Mouse (Mus musculus): Measurements from ENCODE around the gene Lyrm1. TPM values are rescaled to one million over a fixed set of nuclear protein-coding genes. Genes with fewer than 3 reads are reported as not detected.

Lyrm1 gene
- polyA plus RNA-seq, 1 experiment from 2014 or later: 18.5 TPM

DNA sequence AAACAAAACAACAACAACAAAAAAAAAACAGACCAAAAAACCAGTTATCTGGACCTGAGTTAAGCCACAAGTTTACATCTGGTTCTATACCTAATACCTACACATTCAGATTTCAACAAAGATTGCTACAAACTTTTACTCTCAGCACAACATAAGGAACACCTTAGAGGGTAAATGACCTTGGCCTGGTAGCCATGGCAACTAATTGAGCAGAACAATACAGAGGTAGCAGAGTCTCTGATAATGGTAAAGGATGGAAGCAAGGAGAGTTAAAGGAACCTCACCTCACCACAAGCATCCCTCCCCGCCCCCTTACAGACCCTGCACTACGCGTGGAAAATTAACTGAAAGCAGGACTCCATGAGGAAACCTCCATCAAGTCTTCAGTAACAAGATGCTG, 35.5 kb upstream of the Lyrm1 start:
- DNase-seq (ENCODE audit: low spot score) (no peak), ATAC-seq (no peak)
- Histone ChIP-seq H3K36me3 (ENCODE audit: control insufficient read depth, insufficient read depth, low read length) (peaks cover 21% of the 10 kb centered on the region), H3K27ac (ENCODE audit: low read depth, low read length) (no peak overlapping the region), H3K9me3 (replicated peaks; ENCODE audit: control insufficient read depth, low read length) (no peaks in the 10 kb centered on the region), H3K27me3 (replicated peaks; ENCODE audit: control insufficient read depth, insufficient read depth, low read length) (no peaks in the 10 kb centered on the region), H3K4me1 (ENCODE audit: control insufficient read depth, insufficient read depth, low read length) (peaks cover 9% of the 10 kb centered on the region), H3K4me2 (ENCODE audit: low read length) (no peak overlapping the region), H3K4me3 (ENCODE audit: low read depth, low read length) (no peak overlapping the region), H3K9ac (ENCODE audit: low read length) (no peak overlapping the region)
- 90% methylated on average over 3 of the region's 3 CpGs for WGBS

DNA sequence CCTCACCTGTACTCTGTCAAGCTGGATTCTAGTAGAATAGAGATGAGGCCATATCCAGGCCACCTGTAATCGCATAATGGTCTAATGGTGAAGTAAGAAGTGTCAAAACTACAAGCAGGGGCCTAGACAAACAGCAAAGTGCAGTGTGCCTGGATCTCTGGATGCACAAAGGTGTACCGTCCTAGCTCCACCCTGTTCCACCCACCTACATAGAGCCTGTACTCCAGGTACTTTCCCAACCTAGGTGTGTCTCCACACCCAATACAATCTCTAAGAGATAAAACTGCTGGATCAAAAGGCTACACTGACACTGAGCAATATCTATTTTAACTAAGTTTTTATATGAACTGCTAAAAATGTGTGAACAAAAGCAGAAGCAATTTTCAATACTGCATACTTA, 35.1 kb upstream of the Lyrm1 start:
- no peak overlapping the region for H3K4me3 ChIP-seq (ENCODE audit: low read depth, low read length)
- no peak overlapping the region for H3K9ac ChIP-seq (ENCODE audit: low read length)
- ATAC-seq (no peak), DNase-seq (ENCODE audit: low spot score) (no peak)
- H3K4me1 ChIP-seq (ENCODE audit: control insufficient read depth, insufficient read depth, low read length): peaks cover 9% of the 10 kb centered on the region
- no peaks in the 10 kb centered on the region for H3K27me3 ChIP-seq (replicated peaks; ENCODE audit: control insufficient read depth, insufficient read depth, low read length)
- 85% methylated on average over 2 of the region's 2 CpGs for WGBS
- H3K27ac ChIP-seq (ENCODE audit: low read depth, low read length): no peak overlapping the region
- peaks cover 21% of the 10 kb centered on the region for H3K36me3 ChIP-seq (ENCODE audit: control insufficient read depth, insufficient read depth, low read length)
- no peaks in the 10 kb centered on the region for H3K9me3 ChIP-seq (replicated peaks; ENCODE audit: control insufficient read depth, low read length)
- no peak overlapping the region for H3K4me2 ChIP-seq (ENCODE audit: low read length)

GRCm38 (mm10) chr7:119860971-119861334, 34.7 kb upstream of the Lyrm1 start:
- Histone ChIP-seq H3K4me2 (ENCODE audit: low read length) (no peak overlapping the region), H3K9ac (ENCODE audit: low read length) (no peak overlapping the region), H3K9me3 (replicated peaks; ENCODE audit: control insufficient read depth, low read length) (no peaks in the 10 kb centered on the region), H3K4me3 (ENCODE audit: low read depth, low read length) (no peak overlapping the region), H3K36me3 (ENCODE audit: control insufficient read depth, insufficient read depth, low read length) (peaks cover 21% of the 10 kb centered on the region), H3K27ac (ENCODE audit: low read depth, low read length) (no peak overlapping the region), H3K27me3 (replicated peaks; ENCODE audit: control insufficient read depth, insufficient read depth, low read length) (no peaks in the 10 kb centered on the region), H3K4me1 (ENCODE audit: control insufficient read depth, insufficient read depth, low read length) (peaks cover 9% of the 10 kb centered on the region)
- ATAC-seq: no peak
- DNase-seq (ENCODE audit: low spot score): no peak

GRCm38 (mm10) chr7:119861335-119862091, 34.1 kb upstream of the Lyrm1 start:
- H3K4me3 ChIP-seq (ENCODE audit: low read depth, low read length): no peak overlapping the region
- no peaks in the 10 kb centered on the region for H3K9me3 ChIP-seq (replicated peaks; ENCODE audit: control insufficient read depth, low read length)
- ATAC-seq (peak; percentile 86), DNase-seq (ENCODE audit: low spot score) (peak; percentile 67)
- H3K27me3 ChIP-seq (replicated peaks; ENCODE audit: control insufficient read depth, insufficient read depth, low read length): no peaks in the 10 kb centered on the region
- H3K4me1 ChIP-seq (ENCODE audit: control insufficient read depth, insufficient read depth, low read length): peaks cover 9% of the 10 kb centered on the region
- H3K27ac ChIP-seq (ENCODE audit: low read depth, low read length): peak overlapping the region; percentile 70
- no peak overlapping the region; the same call in 1 of the 2 replicates for H3K4me2 ChIP-seq (ENCODE audit: low read length)
- WGBS: 22% methylated on average over 6 of the region's 6 CpGs
- H3K36me3 ChIP-seq (ENCODE audit: control insufficient read depth, insufficient read depth, low read length): peaks cover 21% of the 10 kb centered on the region
- peak overlapping the region; percentile 46 for H3K9ac ChIP-seq (ENCODE audit: low read length)

- Histone ChIP-seq H3K27ac (ENCODE audit: low read depth, low read length) (peak overlapping the region; percentile 70), H3K4me1 (ENCODE audit: control insufficient read depth, insufficient read depth, low read length) (peaks cover 9% of the 10 kb centered on the region), H3K36me3 (ENCODE audit: control insufficient read depth, insufficient read depth, low read length) (peaks cover 17% of the 10 kb centered on the region), H3K4me3 (ENCODE audit: low read depth, low read length) (no peak overlapping the region), H3K27me3 (replicated peaks; ENCODE audit: control insufficient read depth, insufficient read depth, low read length) (no peaks in the 10 kb centered on the region), H3K9me3 (replicated peaks; ENCODE audit: control insufficient read depth, low read length) (no peaks in the 10 kb centered on the region), H3K4me2 (ENCODE audit: low read length) (no peak overlapping the region), H3K9ac (ENCODE audit: low read length) (no peak overlapping the region; the same call in 1 of the 2 replicates)
- DNase-seq (ENCODE audit: low spot score): peak; percentile 45
- 20% methylated on average over 1 of the region's 1 CpGs for WGBS
- ATAC-seq: peak; percentile 41
Observed at GRCm38 (mm10) chr7:119862167-119862566, 33.5 kb upstream of the Lyrm1 start.

- no peak overlapping the region for H3K4me2 ChIP-seq (ENCODE audit: low read length)
- WGBS: 92% methylated on average over 5 of the region's 5 CpGs
- no peaks in the 10 kb centered on the region for H3K27me3 ChIP-seq (replicated peaks; ENCODE audit: control insufficient read depth, insufficient read depth, low read length)
- no peaks in the 10 kb centered on the region for H3K9me3 ChIP-seq (replicated peaks; ENCODE audit: control insufficient read depth, low read length)
- peaks cover under 1% of the 10 kb centered on the region; the same call in 1 of the 2 replicates for H3K36me3 ChIP-seq (ENCODE audit: control insufficient read depth, insufficient read depth, low read length)
- no peak overlapping the region for H3K27ac ChIP-seq (ENCODE audit: low read depth, low read length)
- H3K4me3 ChIP-seq (ENCODE audit: low read depth, low read length): no peak overlapping the region
- H3K4me1 ChIP-seq (ENCODE audit: control insufficient read depth, insufficient read depth, low read length): peaks cover 9% of the 10 kb centered on the region
- no peak overlapping the region for H3K9ac ChIP-seq (ENCODE audit: low read length)
- DNase-seq (ENCODE audit: low spot score) (no peak), ATAC-seq (no peak)
Observed at GRCm38 (mm10) chr7:119864500-119864899, 31.2 kb upstream of the Lyrm1 start.

- ATAC-seq: no peak
- H3K9ac ChIP-seq (ENCODE audit: low read length): no peak overlapping the region
- no peak overlapping the region for H3K4me2 ChIP-seq (ENCODE audit: low read length)
- peaks cover 9% of the 10 kb centered on the region for H3K4me1 ChIP-seq (ENCODE audit: control insufficient read depth, insufficient read depth, low read length)
- no peak for DNase-seq (ENCODE audit: low spot score)
- no peak overlapping the region for H3K4me3 ChIP-seq (ENCODE audit: low read depth, low read length)
- no peaks in the 10 kb centered on the region for H3K9me3 ChIP-seq (replicated peaks; ENCODE audit: control insufficient read depth, low read length)
- no peak overlapping the region for H3K27ac ChIP-seq (ENCODE audit: low read depth, low read length)
- H3K36me3 ChIP-seq (ENCODE audit: control insufficient read depth, insufficient read depth, low read length): no peaks in the 10 kb centered on the region
- 90% methylated on average over 1 of the region's 1 CpGs for WGBS
- H3K27me3 ChIP-seq (replicated peaks; ENCODE audit: control insufficient read depth, insufficient read depth, low read length): no peaks in the 10 kb centered on the region
Observed at GRCm38 (mm10) chr7:119866136-119866535, 29.5 kb upstream of the Lyrm1 start.

GRCm38 (mm10) chr7:119872204-119872603, 23.5 kb upstream of the Lyrm1 start:
- Histone ChIP-seq H3K9ac (ENCODE audit: low read length) (no peak overlapping the region), H3K4me3 (ENCODE audit: low read depth, low read length) (no peak overlapping the region), H3K9me3 (replicated peaks; ENCODE audit: control insufficient read depth, low read length) (no peaks in the 10 kb centered on the region), H3K4me1 (ENCODE audit: control insufficient read depth, insufficient read depth, low read length) (no peaks in the 10 kb centered on the region), H3K4me2 (ENCODE audit: low read length) (no peak overlapping the region), H3K27ac (ENCODE audit: low read depth, low read length) (no peak overlapping the region), H3K27me3 (replicated peaks; ENCODE audit: control insufficient read depth, insufficient read depth, low read length) (no peaks in the 10 kb centered on the region), H3K36me3 (ENCODE audit: control insufficient read depth, insufficient read depth, low read length) (no peaks in the 10 kb centered on the region)
- DNase-seq (ENCODE audit: low spot score) (no peak), ATAC-seq (no peak)
- WGBS: 94% methylated on average over 4 of the region's 4 CpGs

DNA sequence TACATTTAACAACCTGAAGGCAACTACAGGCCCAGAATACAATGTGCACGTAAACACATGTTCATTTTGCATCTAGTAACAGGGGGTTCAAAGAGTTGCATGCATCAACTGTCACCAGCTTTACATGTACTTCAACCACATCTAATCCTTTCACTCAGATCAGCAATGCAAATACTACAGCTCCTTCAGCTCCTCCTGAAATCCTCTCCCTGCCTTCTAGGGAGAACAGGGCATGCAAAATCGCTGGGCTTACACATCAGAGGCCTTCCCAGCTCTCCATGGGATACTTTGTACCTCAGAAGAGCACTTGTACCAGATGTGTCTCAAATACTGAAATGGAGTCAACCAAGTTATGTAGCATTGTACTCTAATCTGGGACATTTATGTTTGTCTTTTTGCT, 22.6 kb upstream of the Lyrm1 start:
- H3K4me3 ChIP-seq (ENCODE audit: low read depth, low read length): no peak overlapping the region
- H3K36me3 ChIP-seq (ENCODE audit: control insufficient read depth, insufficient read depth, low read length): 0 out of 2 replicates have a peak, but pooled peaks cover 1% of the 10 kb centered on the region
- DNase-seq (ENCODE audit: low spot score) (no peak), ATAC-seq (no peak)
- no peaks in the 10 kb centered on the region for H3K4me1 ChIP-seq (ENCODE audit: control insufficient read depth, insufficient read depth, low read length)
- no peak overlapping the region for H3K9ac ChIP-seq (ENCODE audit: low read length)
- no peaks in the 10 kb centered on the region for H3K27me3 ChIP-seq (replicated peaks; ENCODE audit: control insufficient read depth, insufficient read depth, low read length)
- H3K27ac ChIP-seq (ENCODE audit: low read depth, low read length): no peak overlapping the region
- no peaks in the 10 kb centered on the region for H3K9me3 ChIP-seq (replicated peaks; ENCODE audit: control insufficient read depth, low read length)
- no peak overlapping the region for H3K4me2 ChIP-seq (ENCODE audit: low read length)
- WGBS: 37% methylated on average over 2 of the region's 2 CpGs

Measured in forebrain, embryonic 14.5 days (tissue).